Mouse (Mus musculus): ENCODE measurements around the gene Olfr1504. TPM values are rescaled to one million over a fixed set of nuclear protein-coding genes. Genes with fewer than 3 reads are reported as not detected.

The Olfr1504 gene
- polyA plus RNA-seq (2012; fragmentation: generic; extraction: Trizol), result not detected

DNA sequence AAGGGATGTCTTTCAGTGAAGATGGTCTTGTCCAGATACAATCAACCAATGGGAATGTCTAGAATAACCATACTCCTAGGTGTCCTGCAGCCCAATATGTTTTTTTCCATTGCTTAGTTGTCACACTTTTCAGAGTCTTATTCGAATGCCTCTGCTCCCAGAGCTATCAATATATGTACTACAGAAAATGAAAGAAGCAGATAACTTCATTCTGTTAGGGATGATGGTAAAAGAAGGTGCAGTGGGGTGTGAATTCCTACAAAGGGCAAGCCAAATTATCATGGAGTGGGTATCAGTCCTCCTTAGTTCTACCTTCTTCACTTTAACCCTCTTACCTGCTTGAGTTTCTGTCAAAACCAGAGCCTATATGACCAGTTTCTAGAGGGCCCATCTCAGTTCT, at the start of gene Olfr1504:
Olfr1504 (minus strand) TSS at position 101 of the 400 bp plus-strand sequence.

DNA sequence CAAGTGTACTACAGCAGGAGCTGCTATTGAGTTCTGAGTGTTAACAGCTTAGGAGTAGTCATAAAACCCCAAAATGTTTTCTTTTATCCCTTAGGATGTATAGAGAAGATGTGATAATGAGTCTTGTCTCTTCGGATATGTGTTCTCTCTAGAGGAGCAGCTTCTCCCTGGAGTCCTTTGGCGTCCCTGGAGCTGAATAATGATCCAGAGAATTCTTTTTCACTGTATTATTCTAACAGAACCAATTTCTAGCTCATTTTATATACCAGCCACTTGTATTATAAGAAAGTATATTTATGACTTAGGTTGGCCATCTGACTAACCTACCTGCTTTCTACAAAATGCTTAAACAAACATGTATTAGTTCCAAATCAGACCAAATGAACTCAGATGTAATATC, 15.5 kb upstream of the Olfr1504 start, which contains the start of gene Olfr1505:
Olfr1505 (plus strand) TSS at position 301 of the 400 bp plus-strand sequence.

DNA sequence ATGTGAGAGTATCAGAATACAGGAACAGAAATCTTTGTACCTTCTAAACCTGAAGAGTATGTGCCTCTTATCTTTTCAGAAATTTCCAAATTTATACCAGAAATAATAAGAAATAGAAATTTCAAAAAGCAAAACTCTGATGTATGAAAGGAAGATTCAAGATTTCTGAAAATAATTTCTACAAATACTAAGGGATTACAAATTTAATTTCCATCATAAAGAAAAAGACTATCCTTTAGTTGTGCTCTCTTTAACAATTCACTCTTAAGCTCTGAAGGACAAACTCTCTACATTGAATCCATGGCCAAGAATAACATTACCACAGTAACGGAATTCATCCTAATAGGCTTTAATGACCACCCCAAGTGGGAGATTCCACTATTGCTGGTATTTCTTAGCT, 36.2 kb downstream of the Olfr1504 start, which contains the start of gene Olfr1502:
Olfr1502 (plus strand) TSS at position 301 of the 400 bp plus-strand sequence.

DNA sequence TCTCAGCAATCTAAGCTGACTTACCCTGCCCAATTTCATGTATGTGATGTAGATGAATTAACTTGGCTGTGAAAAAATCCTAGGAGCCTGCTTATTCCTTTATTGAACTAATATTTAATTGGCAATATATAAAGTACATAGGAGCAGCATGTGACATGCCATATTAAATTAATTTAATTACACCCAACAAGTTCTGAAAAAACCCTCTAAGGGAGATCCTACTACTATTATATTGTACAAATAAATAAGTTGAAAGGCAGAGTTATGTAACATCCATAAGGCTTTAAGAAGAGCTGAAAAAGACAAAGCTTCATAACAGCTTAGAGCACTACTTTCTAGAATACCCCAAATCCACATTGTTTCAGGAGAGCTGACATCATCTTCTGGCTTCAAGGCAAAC, 47.1 kb downstream of the Olfr1504 start, which contains the start of gene Olfr1501:
Olfr1501 (minus strand) TSS at position 101 of the 400 bp plus-strand sequence.

Other genes starting within 250 kb of the Olfr1504 start
- gene Olfr1490, start 246.8 kb downstream of the Olfr1504 start, polyA plus RNA-seq (2012; fragmentation: generic; extraction: Trizol), result not detected
- not detected for gene Olfr1491, start 200.7 kb downstream of the Olfr1504 start, polyA plus RNA-seq (2012; fragmentation: generic; extraction: Trizol)
- not detected for gene Olfr1493-ps1, start 174.7 kb downstream of the Olfr1504 start, polyA plus RNA-seq (2012; fragmentation: generic; extraction: Trizol)
- not detected for gene Olfr1494, start 158.2 kb downstream of the Olfr1504 start, polyA plus RNA-seq (2012; fragmentation: generic; extraction: Trizol)
- not detected for gene Olfr1495, start 133.3 kb downstream of the Olfr1504 start, polyA plus RNA-seq (2012; fragmentation: generic; extraction: Trizol)
- gene Olfr1496, start 120.0 kb downstream of the Olfr1504 start, polyA plus RNA-seq (2012; fragmentation: generic; extraction: Trizol), result not detected
- not detected for gene Olfr1497, start 99.7 kb downstream of the Olfr1504 start, polyA plus RNA-seq (2012; fragmentation: generic; extraction: Trizol)
- not detected for gene Olfr1499, start 78.5 kb downstream of the Olfr1504 start, polyA plus RNA-seq (2012; fragmentation: generic; extraction: Trizol)
- not detected for gene Olfr1500, start 67.4 kb downstream of the Olfr1504 start, polyA plus RNA-seq (2012; fragmentation: generic; extraction: Trizol)
- gene Olfr1501, start 47.2 kb downstream of the Olfr1504 start, polyA plus RNA-seq (2012; fragmentation: generic; extraction: Trizol), result not detected
- gene Olfr1502, start 36.1 kb downstream of the Olfr1504 start, polyA plus RNA-seq (2012; fragmentation: generic; extraction: Trizol), result not detected
- gene Olfr1505, start 15.6 kb upstream of the Olfr1504 start, polyA plus RNA-seq (2012; fragmentation: generic; extraction: Trizol), result not detected

All from C3H10T1/2 (cell line).